Mouse (Mus musculus): ENCODE data around the gene Smdt1. TPM values are rescaled to one million over a fixed set of nuclear protein-coding genes. Genes with fewer than 3 reads are reported as not detected.

Smdt1 gene
- polyA plus RNA-seq, 1 experiment from 2014 or later, result 292 TPM

Small RNA genes lying within 50 kb of the gene (microRNA-seq; reads per million reads assigned to microRNA genes)
- not detected for gene Mir7684

Other genes starting within 250 kb of the Smdt1 start
- 17.7 and 18.4 TPM in 2 replicates for gene Ccdc134, start 211.0 kb upstream of the Smdt1 start, polyA plus RNA-seq (2015; fragmentation: Nextera tagmentation; extraction: Ambion mirVana)
- 223 and 225 TPM in 2 replicates for gene Srebf2, start 191.8 kb upstream of the Smdt1 start, polyA plus RNA-seq (2015; fragmentation: Nextera tagmentation; extraction: Ambion mirVana)
- gene Shisa8, start 126.1 kb upstream of the Smdt1 start, polyA plus RNA-seq (2015; fragmentation: Nextera tagmentation; extraction: Ambion mirVana), result 0.27 and 0.69 TPM in 2 replicates
- 0.11 and 0.37 TPM in 2 replicates for gene Tnfrsf13c, start 114.6 kb upstream of the Smdt1 start, polyA plus RNA-seq (2015; fragmentation: Nextera tagmentation; extraction: Ambion mirVana)
- 38.9 and 45.6 TPM in 2 replicates for gene Cenpm, start 94.2 kb upstream of the Smdt1 start, polyA plus RNA-seq (2015; fragmentation: Nextera tagmentation; extraction: Ambion mirVana)
- gene 1500009C09Rik, start 86.6 kb upstream of the Smdt1 start, polyA plus RNA-seq (2015; fragmentation: Nextera tagmentation; extraction: Ambion mirVana), result 13.5 and 14.7 TPM in 2 replicates
- 450 and 460 TPM in 2 replicates for gene Sept3, start 64.1 kb upstream of the Smdt1 start, polyA plus RNA-seq (2015; fragmentation: Nextera tagmentation; extraction: Ambion mirVana)
- gene Wbp2nl, start 40.0 kb upstream of the Smdt1 start, polyA plus RNA-seq (2015; fragmentation: Nextera tagmentation; extraction: Ambion mirVana), result 0.15 TPM in 1 of 2 replicates, not detected in the other
- 23.2 and 23.9 TPM in 2 replicates for gene Naga, start within 50 bp of the Smdt1 start, polyA plus RNA-seq (2015; fragmentation: Nextera tagmentation; extraction: Ambion mirVana)
- 1.4 and 1.5 TPM in 2 replicates for gene Pheta2, start within 50 bp of the Smdt1 start, polyA plus RNA-seq (2015; fragmentation: Nextera tagmentation; extraction: Ambion mirVana)
- gene Ndufa6, start 15.4 kb downstream of the Smdt1 start, polyA plus RNA-seq (2015; fragmentation: Nextera tagmentation; extraction: Ambion mirVana), result 322 and 334 TPM in 2 replicates
- 1.9 and 2.7 TPM in 2 replicates for gene Cyp2d22, start 41.3 kb downstream of the Smdt1 start, polyA plus RNA-seq (2015; fragmentation: Nextera tagmentation; extraction: Ambion mirVana)
- not detected in 2 replicates for gene Cyp2d11, start 55.1 kb downstream of the Smdt1 start, polyA plus RNA-seq (2015; fragmentation: Nextera tagmentation; extraction: Ambion mirVana)
- 0.46 TPM in 1 of 2 replicates, not detected in the other for gene Cyp2d10, start 68.2 kb downstream of the Smdt1 start, polyA plus RNA-seq (2015; fragmentation: Nextera tagmentation; extraction: Ambion mirVana)
- not detected in 2 replicates for gene Cyp2d9, start 94.5 kb downstream of the Smdt1 start, polyA plus RNA-seq (2015; fragmentation: Nextera tagmentation; extraction: Ambion mirVana)
- not detected in 2 replicates for gene Cyp2d12, start 216.1 kb downstream of the Smdt1 start, polyA plus RNA-seq (2015; fragmentation: Nextera tagmentation; extraction: Ambion mirVana)